Mouse (Mus musculus) effector memory CD4-positive, alpha-beta T cell, adult 5 months (primary cell): Measurements from ENCODE around the gene Pfn4. TPM values are rescaled to one million over a fixed set of nuclear protein-coding genes. Genes with fewer than 3 reads are reported as not detected.

ENCODE experiments used
- polyA plus RNA-seq: library from polyadenylated mRNA; unstranded; fragments of 100-300 nt; shearing (Covaris generic); gene quantifications from one replicate; pipeline ENCODE4 v1.2.1, GENCODE M21; 2017

Pfn4 gene
- not detected for polyA plus RNA-seq

DNA sequence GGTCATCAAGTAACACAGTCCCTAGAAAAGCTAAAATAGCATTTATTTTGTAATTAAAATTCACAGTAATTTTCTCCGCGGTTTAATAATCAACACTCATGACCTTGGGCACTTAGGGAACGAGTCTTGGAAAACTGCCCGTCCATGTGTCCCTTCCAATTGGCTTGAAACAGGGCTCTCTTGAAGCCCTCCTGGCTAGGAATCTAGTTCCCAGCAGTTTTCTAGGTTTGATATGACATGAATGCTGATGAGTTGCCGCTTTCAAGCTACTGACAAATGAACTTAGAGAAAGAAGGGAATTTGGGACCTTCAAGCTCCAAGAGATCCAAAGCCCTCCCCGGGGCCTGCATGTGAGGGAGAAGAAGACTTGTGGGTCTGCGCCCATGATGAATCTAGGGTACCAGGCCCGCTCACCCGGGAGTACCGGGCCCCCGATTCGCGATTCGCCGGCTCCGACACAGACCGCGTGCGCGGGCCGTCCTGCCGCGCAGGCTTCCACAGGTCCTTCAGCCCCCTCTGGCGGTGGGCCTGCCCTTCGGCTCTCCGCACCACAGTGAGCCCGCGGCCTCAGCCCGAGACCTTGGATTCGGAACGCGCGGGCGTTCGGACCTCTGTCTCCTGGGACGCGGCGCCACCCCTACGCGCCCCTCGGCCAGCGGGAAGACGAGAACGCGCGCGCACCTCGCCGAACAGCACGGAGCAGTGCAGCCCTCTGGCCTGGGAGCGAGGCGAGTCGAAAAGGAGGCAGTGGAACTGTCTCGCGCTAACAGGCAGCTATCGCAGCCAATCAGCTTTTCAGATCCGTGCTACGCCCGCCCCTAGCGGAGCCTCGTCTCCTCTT lies at the start of gene Pfn4, which contains the start of gene Fam228b:
Gene Pfn4, plus strand, starts transcription at position 531 of the 841 bp plus-strand sequence.
Gene Fam228b, minus strand, starts transcription at position 776 of the 841 bp plus-strand sequence.

DNA sequence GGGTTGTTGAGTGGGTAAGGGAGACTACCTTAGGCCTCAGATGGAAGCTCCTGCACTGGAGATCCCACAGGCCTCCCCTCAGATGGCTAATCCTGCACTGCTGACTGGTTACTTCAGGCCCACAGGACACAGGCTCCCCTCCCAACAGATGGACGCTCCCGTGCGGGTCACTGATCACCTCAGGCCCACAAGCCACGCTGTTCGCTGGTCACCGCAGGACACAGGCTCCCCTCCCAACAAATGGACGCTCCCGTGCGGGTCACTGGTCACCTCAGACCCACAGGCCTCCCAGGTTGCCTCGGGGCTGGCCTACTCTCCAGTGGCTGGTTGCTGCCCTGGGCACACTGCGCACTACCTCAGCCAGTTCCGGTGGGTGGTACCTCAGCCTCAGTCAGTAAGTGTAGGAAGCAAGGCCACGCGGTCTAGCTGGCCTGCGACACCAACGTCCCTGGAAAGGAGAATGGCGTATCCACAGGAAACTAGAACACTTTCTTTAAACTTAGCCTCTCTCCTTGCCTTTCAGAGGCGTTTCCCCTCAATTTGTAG lies 30.7 kb upstream of the Pfn4 start, which contains the start of gene Fam228a:
Gene Fam228a, minus strand, starts transcription at position 400 of the 546 bp plus-strand sequence.

GRCm38 (mm10) chr12:4817361-4818101 lies 48.7 kb downstream of the Pfn4 start, which contains the start of gene Sf3b6:
Sf3b6 (plus strand) TSS chr12:4817544.

Other genes with a start within 250 kb of the Pfn4 start
- 191 TPM for gene Itsn2, start 176.4 kb upstream of the Pfn4 start, polyA plus RNA-seq
- gene Gm3625, start 176.1 kb upstream of the Pfn4 start, polyA plus RNA-seq: not detected
- gene Fam228a, start 30.6 kb upstream of the Pfn4 start, polyA plus RNA-seq: not detected
- not detected for gene Fam228b, start 245 bp downstream of the Pfn4 start, polyA plus RNA-seq
- 311 TPM for gene Sf3b6, start 48.5 kb downstream of the Pfn4 start, polyA plus RNA-seq
- not detected for gene Fkbp1b, start 72.6 kb downstream of the Pfn4 start, polyA plus RNA-seq
- gene Wdcp, start 74.3 kb downstream of the Pfn4 start, polyA plus RNA-seq: 7.3 TPM
- 0.45 TPM for gene Mfsd2b, start 105.3 kb downstream of the Pfn4 start, polyA plus RNA-seq
- gene Ubxn2a, start 138.7 kb downstream of the Pfn4 start, polyA plus RNA-seq: 76.0 TPM
- 59.5 TPM for gene Atad2b, start 148.3 kb downstream of the Pfn4 start, polyA plus RNA-seq